Mouse (Mus musculus) megakaryocyte, embryonic 14.5 days (primary cell): Measurements from ENCODE around the gene Fam78b.

Experiments used
- FLI1 ChIP-seq: IDR thresholded peaks from 2 replicates; pipeline ENCODE4 v1.6.1; 2012; ENCODE audit warnings: low read length, inconsistent platforms, mixed read lengths
- GATA1 ChIP-seq: IDR thresholded peaks from 3 replicates; pipeline ENCODE4 v1.6.1; 2012; ENCODE audit warnings: mixed read lengths, low read length, inconsistent platforms, borderline replicate concordance

- TF ChIP-seq FLI1 (no peak), GATA1 (no peak)
Observed at GRCm38 (mm10) chr1:167090466-167090865, 89.2 kb downstream of the Fam78b start.
